Mouse (Mus musculus): ENCODE results near the gene A630089N07Rik. TPM values are rescaled to one million over a fixed set of nuclear protein-coding genes. Genes with fewer than 3 reads are reported as not detected.

A630089N07Rik gene
- total RNA-seq, 2 experiments from 2014 or later, result 6.7 to 7.4 TPM

DNA sequence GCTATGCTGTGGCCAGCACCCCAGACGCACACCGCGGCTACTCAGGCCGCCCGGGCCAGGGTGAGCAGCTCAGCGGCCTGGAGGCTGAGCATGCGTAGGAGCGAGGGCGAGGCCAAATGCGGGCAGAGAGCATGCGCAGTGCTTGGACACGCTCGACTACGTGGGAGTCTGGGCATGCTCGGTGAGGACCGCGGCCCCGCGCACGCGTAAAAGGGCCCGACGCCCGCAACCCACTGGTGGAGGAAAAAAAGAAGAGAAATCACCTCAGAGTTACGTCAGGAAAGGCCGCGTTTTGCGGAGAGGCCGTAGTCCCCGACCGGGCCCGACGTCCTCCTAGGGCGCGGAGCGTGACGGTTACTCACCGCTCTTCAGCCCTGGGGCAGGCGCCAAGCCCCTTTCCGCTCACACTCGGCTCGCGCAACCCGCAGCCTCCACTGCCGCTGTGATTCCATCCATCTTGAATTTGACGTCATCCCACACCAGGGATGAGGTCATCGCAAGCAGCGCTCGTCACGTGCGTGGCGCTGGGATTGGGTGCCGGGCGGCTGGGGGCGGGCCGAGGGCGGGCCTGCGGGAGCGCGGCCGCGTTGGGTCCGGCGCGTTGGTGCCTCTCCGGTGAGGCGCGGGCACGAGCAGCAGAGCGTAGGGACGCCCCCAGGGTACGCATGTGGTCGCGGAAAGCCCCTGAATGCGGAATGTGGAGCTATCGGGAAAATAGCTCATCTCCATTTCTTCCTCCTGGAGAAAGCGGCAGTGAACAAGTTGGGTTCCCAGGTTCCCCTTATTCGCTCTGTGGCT is 119.9 kb downstream of the A630089N07Rik start, which contains the start of the genes C2cd2 and Zbtb21:
Gene C2cd2 (minus strand): TSS at position 448 of the 798 bp plus-strand sequence.
Gene Zbtb21 (minus strand): TSS at position 472 of the 798 bp plus-strand sequence.
- peak; percentile 97 to 98 for DNase-seq (ENCODE audit: low spot score in 2 of 2)

GRCm38 (mm10) chr16:97961381-97962150 is 120.7 kb downstream of the A630089N07Rik start:
- peak in 1 of 2 experiments; percentile 10 for DNase-seq (ENCODE audit: low spot score in 2 of 2)

- DNase-seq (ENCODE audit: low spot score in 2 of 2), result no peak
Measured at GRCm38 (mm10) chr16:97960348-97960747, 121.9 kb downstream of the A630089N07Rik start.

- DNase-seq (ENCODE audit: low spot score in 2 of 2), result no peak
Measured at GRCm38 (mm10) chr16:97958401-97958973, 123.8 kb downstream of the A630089N07Rik start.

GRCm38 (mm10) chr16:97957626-97958025 is 124.6 kb downstream of the A630089N07Rik start:
- no peak for DNase-seq (ENCODE audit: low spot score in 2 of 2)

GRCm38 (mm10) chr16:97956011-97956410 is 126.2 kb downstream of the A630089N07Rik start:
- DNase-seq (ENCODE audit: low spot score in 2 of 2), result no peak

DNA sequence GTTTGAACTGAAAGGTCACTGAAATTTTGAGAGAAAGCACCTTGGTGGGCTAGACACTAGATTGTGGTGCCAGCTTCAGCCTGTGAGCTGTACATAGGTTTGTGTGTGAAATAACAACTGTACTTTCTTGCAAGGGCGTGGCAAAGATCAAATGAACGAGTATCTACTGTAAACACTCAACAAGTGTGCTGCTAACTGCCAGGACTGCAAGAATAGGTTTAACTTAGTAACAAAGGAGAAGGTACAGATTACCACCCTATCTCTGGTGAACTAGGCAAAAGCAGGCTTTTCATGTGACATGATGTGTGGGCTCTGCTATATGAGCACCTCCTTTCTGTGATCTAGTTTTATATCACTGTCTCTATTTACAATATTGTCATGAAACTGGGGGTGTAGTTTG is 128.9 kb downstream of the A630089N07Rik start:
- no peak for DNase-seq (ENCODE audit: low spot score in 2 of 2)

DNA sequence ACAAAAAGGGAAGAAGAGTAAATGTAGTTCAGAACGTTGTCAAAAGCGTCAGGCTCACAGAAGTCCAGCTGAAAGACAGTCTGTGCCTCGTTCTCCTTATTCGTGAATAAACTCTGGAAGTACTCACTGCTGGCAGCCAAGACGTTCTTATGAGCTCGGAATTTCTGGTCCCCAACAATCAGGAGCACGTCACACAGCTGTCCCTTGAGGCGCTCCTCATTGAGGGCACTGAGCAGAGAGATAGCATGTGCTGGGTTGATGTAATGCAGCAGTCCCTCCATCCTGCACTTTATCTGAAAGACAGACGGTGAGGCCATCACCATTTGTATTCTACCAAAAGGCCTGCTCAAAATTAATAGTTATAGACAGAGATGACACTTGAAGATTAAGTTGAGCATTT is 129.4 kb downstream of the A630089N07Rik start:
- DNase-seq (ENCODE audit: low spot score in 2 of 2), result no peak

GRCm38 (mm10) chr16:97952371-97952770 is 129.9 kb downstream of the A630089N07Rik start:
- no peak for DNase-seq (ENCODE audit: low spot score in 2 of 2)

Other genes starting within 250 kb of the A630089N07Rik start
- gene Prdm15, start 230.6 kb downstream of the A630089N07Rik start, total RNA-seq (2021), result 10 to 100 TPM; 23.4 to 24.5 TPM
- gene C2cd2, start 119.9 kb downstream of the A630089N07Rik start, total RNA-seq (2021), result 10 to 100 TPM; 12.0 to 18.5 TPM
- gene Zbtb21, start 119.8 kb downstream of the A630089N07Rik start, total RNA-seq (2021), result 10 to 100 TPM; 26.7 to 27.8 TPM
- gene B230307C23Rik, start 85.1 kb downstream of the A630089N07Rik start, total RNA-seq (2021), result 10 to 100 TPM; 25.0 to 26.3 TPM

Data from layer of hippocampus, adult 18-20 months (tissue).